Mouse (Mus musculus): Measurements from ENCODE around the gene Hist1h2af. TPM values are rescaled to one million over a fixed set of nuclear protein-coding genes. Genes with fewer than 3 reads are reported as not detected.
"Not testable (repeated sequence)": the region's sequence is repeated elsewhere in the genome, so short reads cannot be mapped to it uniquely, and the experiment has no call there.

Gene Hist1h2af
- polyA plus RNA-seq, 1 experiment = 68.8 TPM

GRCm38 (mm10) chr13:23562699-23563462 lies 29.2 kb downstream of the Hist1h2af start:
- Histone ChIP-seq H3K9me3 (replicated peaks; ENCODE audit: control insufficient read depth, insufficient read depth, low read length, poor library complexity, severe bottlenecking) (no peaks in the 10 kb centered on the region), H3K4me3 (ENCODE audit: low read depth, low read length) (peak overlapping the region; percentile 84), H3K9ac (ENCODE audit: low read depth, poor library complexity, severe bottlenecking) (peak overlapping the region; percentile 97), H3K4me1 (ENCODE audit: control insufficient read depth, insufficient read depth, low read length) (no peaks in the 10 kb centered on the region), H3K27ac (ENCODE audit: insufficient read depth, low read length) (peak overlapping the region; percentile 98), H3K36me3 (ENCODE audit: control insufficient read depth, insufficient read depth, low read length, poor library complexity, severe bottlenecking) (no peaks in the 10 kb centered on the region), H3K27me3 (ENCODE audit: control insufficient read depth, insufficient read depth, low read length, poor library complexity, severe bottlenecking) (no peaks in the 10 kb centered on the region)
- TF ChIP-seq EP300 (IDR thresholded peaks at IDR 0.05; ENCODE audit: insufficient read depth, low read depth, low read length) (no peak), POLR2A (IDR thresholded peaks at IDR 0.05; ENCODE audit: insufficient read depth, low read length) (no peak), CTCF (IDR thresholded peaks at IDR 0.05; ENCODE audit: low read depth, low read length) (no peak)

- TF ChIP-seq CTCF (IDR thresholded peaks at IDR 0.05; ENCODE audit: low read depth, low read length) (no peak), POLR2A (IDR thresholded peaks at IDR 0.05; ENCODE audit: insufficient read depth, low read length) (no peak), EP300 (IDR thresholded peaks at IDR 0.05; ENCODE audit: insufficient read depth, low read depth, low read length) (no peak)
- H3K27ac ChIP-seq (ENCODE audit: insufficient read depth, low read length) = no peak overlapping the region
Observed at GRCm38 (mm10) chr13:23564482-23564881, 30.8 kb downstream of the Hist1h2af start.

GRCm38 (mm10) chr13:23570261-23571021 lies 36.7 kb downstream of the Hist1h2af start:
- not testable (repeated sequence) for H3K4me1 ChIP-seq (ENCODE audit: control insufficient read depth, insufficient read depth, low read length); H3K36me3 ChIP-seq (ENCODE audit: control insufficient read depth, insufficient read depth, low read length, poor library complexity, severe bottlenecking); H3K9me3 ChIP-seq (replicated peaks; ENCODE audit: control insufficient read depth, insufficient read depth, low read length, poor library complexity, severe bottlenecking); H3K27me3 ChIP-seq (ENCODE audit: control insufficient read depth, insufficient read depth, low read length, poor library complexity, severe bottlenecking)
- Histone ChIP-seq H3K27ac (ENCODE audit: insufficient read depth, low read length) (peak overlapping the region; percentile 93), H3K4me3 (ENCODE audit: low read depth, low read length) (peak overlapping the region; percentile 60), H3K9ac (ENCODE audit: low read depth, poor library complexity, severe bottlenecking) (peak overlapping the region; percentile 87)
- TF ChIP-seq POLR2A (IDR thresholded peaks at IDR 0.05; ENCODE audit: insufficient read depth, low read length) = peak; percentile 57

More at GRCm38 (mm10) chr13:23564482-23564881, 30.8 kb downstream of the Hist1h2af start:
- no peaks in the 10 kb centered on the region for H3K36me3 ChIP-seq (ENCODE audit: control insufficient read depth, insufficient read depth, low read length, poor library complexity, severe bottlenecking)
- no peaks in the 10 kb centered on the region for H3K27me3 ChIP-seq (ENCODE audit: control insufficient read depth, insufficient read depth, low read length, poor library complexity, severe bottlenecking)
- 0 out of 2 replicates have a peak overlapping the region, but pooled peaks have one; percentile 97 for H3K9ac ChIP-seq (ENCODE audit: low read depth, poor library complexity, severe bottlenecking)
- H3K9me3 ChIP-seq (replicated peaks; ENCODE audit: control insufficient read depth, insufficient read depth, low read length, poor library complexity, severe bottlenecking) = no peaks in the 10 kb centered on the region
- H3K4me3 ChIP-seq (ENCODE audit: low read depth, low read length) = no peak overlapping the region
- no peaks in the 10 kb centered on the region for H3K4me1 ChIP-seq (ENCODE audit: control insufficient read depth, insufficient read depth, low read length)

DNA sequence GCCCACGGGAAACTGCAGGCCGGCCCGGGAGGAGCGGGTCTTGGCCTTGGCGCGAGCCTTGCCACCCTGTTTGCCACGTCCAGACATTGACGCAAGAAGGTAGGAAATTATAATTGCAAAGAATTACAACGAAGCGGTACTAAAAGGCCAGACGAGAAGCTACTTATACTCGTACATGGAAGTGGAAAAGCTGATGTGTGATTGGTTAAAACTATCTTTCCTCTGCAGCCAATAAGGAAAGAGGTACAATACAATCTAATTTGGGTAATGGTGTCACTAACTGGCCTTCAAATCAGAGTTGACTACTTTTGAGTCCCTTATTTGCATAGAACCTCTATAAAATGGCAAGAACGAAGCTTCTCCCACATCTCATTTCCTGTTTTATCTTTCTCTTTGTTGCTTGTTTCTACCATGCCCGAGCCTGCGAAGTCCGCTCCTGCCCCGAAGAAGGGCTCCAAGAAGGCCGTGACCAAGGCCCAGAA lies 37.4 kb downstream of the Hist1h2af start, which contains the start of the genes Hist1h2ae and Hist1h2bg:
Gene Hist1h2ae (minus strand): TSS at position 199 of the 482 bp plus-strand sequence.
Gene Hist1h2bg (plus strand): TSS at position 375 of the 482 bp plus-strand sequence.
- peak within 1 kb of the TSS; percentile 96 for H3K9ac ChIP-seq (ENCODE audit: low read depth, poor library complexity, severe bottlenecking)
- H3K4me1 ChIP-seq (ENCODE audit: control insufficient read depth, insufficient read depth, low read length) = no peaks in the 10 kb centered on the region
- peak within 1 kb of the TSS; percentile 93 for H3K27ac ChIP-seq (ENCODE audit: insufficient read depth, low read length)
- no peaks in the 10 kb centered on the region for H3K27me3 ChIP-seq (ENCODE audit: control insufficient read depth, insufficient read depth, low read length, poor library complexity, severe bottlenecking)
- no peak for TF ChIP-seq EP300 (IDR thresholded peaks at IDR 0.05; ENCODE audit: insufficient read depth, low read depth, low read length)
- TF ChIP-seq POLR2A (IDR thresholded peaks at IDR 0.05; ENCODE audit: insufficient read depth, low read length) = no peak
- TF ChIP-seq CTCF (IDR thresholded peaks at IDR 0.05; ENCODE audit: low read depth, low read length) = no peak
- H3K9me3 ChIP-seq (replicated peaks; ENCODE audit: control insufficient read depth, insufficient read depth, low read length, poor library complexity, severe bottlenecking) = no peaks in the 10 kb centered on the region
- peak within 1 kb of the TSS; percentile 78 for H3K4me3 ChIP-seq (ENCODE audit: low read depth, low read length)
- H3K36me3 ChIP-seq (ENCODE audit: control insufficient read depth, insufficient read depth, low read length, poor library complexity, severe bottlenecking) = no peaks in the 10 kb centered on the region

- peak; percentile 95 for TF ChIP-seq POLR2A (IDR thresholded peaks at IDR 0.05; ENCODE audit: insufficient read depth, low read length)
- H3K27me3 ChIP-seq (ENCODE audit: control insufficient read depth, insufficient read depth, low read length, poor library complexity, severe bottlenecking); H3K4me1 ChIP-seq (ENCODE audit: control insufficient read depth, insufficient read depth, low read length); H3K36me3 ChIP-seq (ENCODE audit: control insufficient read depth, insufficient read depth, low read length, poor library complexity, severe bottlenecking); H3K9me3 ChIP-seq (replicated peaks; ENCODE audit: control insufficient read depth, insufficient read depth, low read length, poor library complexity, severe bottlenecking): not testable (repeated sequence)
- Histone ChIP-seq H3K27ac (ENCODE audit: insufficient read depth, low read length) (peak overlapping the region; percentile 86), H3K4me3 (ENCODE audit: low read depth, low read length) (peak overlapping the region; percentile 78), H3K9ac (ENCODE audit: low read depth, poor library complexity, severe bottlenecking) (peak overlapping the region; percentile 96)
Observed at GRCm38 (mm10) chr13:23571504-23572217, 38.0 kb downstream of the Hist1h2af start.
